Comparison of ENCODE assay signal across 9 mouse cellular contexts in genomic region chrX:167817363-167817762, GRCm38 (mm10).
DNase-seq lines count a peak whose midpoint lies in the region; ATAC-seq lines count a peak whose summit lies in the region.
"Had no signal": no experiment of that assay in that cellular context is flagged by ENCODE, and none has a peak within 500 bp of the region (broad histone marks: within the 10 kb centered on the region; RNA-seq: fewer than 3 reads in every experiment).

No protein-coding gene starts in this region.

- H3K36me3 ChIP-seq in embryonic facial prominence, embryonic 11.5 days (replicated peaks; ENCODE audit: control insufficient read depth, insufficient read depth, low read depth, low read length) = no peaks in the 10 kb centered on the region

- no peaks in the 10 kb centered on the region for H3K9me3 ChIP-seq in embryonic facial prominence, embryonic 11.5 days (replicated peaks; ENCODE audit: control insufficient read depth, low read length)

- WGBS in embryonic facial prominence, embryonic 11.5 days = 51% methylated on average over 4 of the region's 4 CpGs

- H3K4me2 ChIP-seq in embryonic facial prominence, embryonic 11.5 days (ENCODE audit: low read depth, low read length) = no peak overlapping the region

- H3K27ac ChIP-seq in embryonic facial prominence, embryonic 11.5 days (replicated peaks; ENCODE audit: low read depth, low read length) = no peak overlapping the region

- H3K4me3 ChIP-seq in embryonic facial prominence, embryonic 11.5 days (ENCODE audit: low read depth, low read length) = no peak overlapping the region
- H3K4me3 ChIP-seq: myocyte had no signal

- ATAC-seq in embryonic facial prominence, embryonic 11.5 days (replicated peaks; ENCODE audit: insufficient number of reproducible peaks, low FRiP score, low TSS enrichment, low read depth) = no peak
- no peak for ATAC-seq in erythroblast, adult 5-6 weeks (replicated peaks; ENCODE audit: low FRiP score, poor library complexity, severe bottlenecking)

- H3K27me3 ChIP-seq in embryonic facial prominence, embryonic 11.5 days (ENCODE audit: control insufficient read depth, insufficient read depth, low read length) = no peaks in the 10 kb centered on the region; the same call in 1 of the 2 replicates

- DNase-seq in gastrocnemius, adult 18-20 months (ENCODE audit: low spot score) = peak; percentile 1
- no peak for DNase-seq in gastrocnemius, adult 8-10 months (ENCODE audit: low spot score in 2 of 2)
- peak; percentile 8 for DNase-seq in right cerebral cortex, postnatal 14 days
- no peak for DNase-seq in right cerebral cortex, postnatal 36 days (ENCODE audit: low spot score in 2 of 2)
- DNase-seq in embryonic facial prominence, embryonic 11.5 days (ENCODE audit: low spot score) = peak; percentile 3
- peak; percentile 5 for DNase-seq in retina, postnatal 1 day
- no peak for DNase-seq in heart, adult 8-10 months (ENCODE audit: low spot score)

- no peaks in the 10 kb centered on the region for H3K4me1 ChIP-seq in embryonic facial prominence, embryonic 11.5 days (ENCODE audit: control insufficient read depth, insufficient read depth, low read length)

- H3K9ac ChIP-seq in embryonic facial prominence, embryonic 11.5 days (replicated peaks; ENCODE audit: low read length) = no peak overlapping the region

Comparison
In these comparisons a context has a peak if more than half of its experiments do, and no peak if none do; other contexts are left out.
1. DNase-seq: peak in gastrocnemius, adult 18-20 months (single experiment), right cerebral cortex, postnatal 14 days (single experiment), embryonic facial prominence, embryonic 11.5 days (single experiment) and retina, postnatal 1 day (single experiment); none in gastrocnemius, adult 8-10 months (0 of 2), right cerebral cortex, postnatal 36 days (0 of 2) and heart, adult 8-10 months (single experiment).